Mouse (Mus musculus): Measurements from ENCODE around the gene Gsdma. TPM values are rescaled to one million over a fixed set of nuclear protein-coding genes. Genes with fewer than 3 reads are reported as not detected.
"Not testable (repeated sequence)": the region's sequence is repeated elsewhere in the genome, so short reads cannot be mapped to it uniquely, and the experiment has no call there.

Gene Gsdma
- polyA plus RNA-seq, 1 experiment, result not detected

- no peak for TF ChIP-seq GATA1 (IDR thresholded peaks at IDR 0.05; ENCODE audit: low read length)
- H3K27me3 ChIP-seq (ENCODE audit: control insufficient read depth), result no peaks in the 10 kb centered on the region; the same call in 1 of the 2 replicates
- H3K4me1 ChIP-seq (ENCODE audit: control insufficient read depth), result no peaks in the 10 kb centered on the region; the same call in 1 of the 2 replicates
- no peaks in the 10 kb centered on the region; the same call in 1 of the 2 replicates for H3K9me3 ChIP-seq (ENCODE audit: control insufficient read depth, low read length)
- H3K36me3 ChIP-seq (ENCODE audit: control insufficient read depth), result no peaks in the 10 kb centered on the region
- no peak overlapping the region for H3K4me3 ChIP-seq (replicated peaks)
Observed at GRCm38 (mm10) chr11:98640091-98640490, 24.1 kb upstream of the Gsdma start.

- H3K4me1 ChIP-seq (ENCODE audit: control insufficient read depth), result no peaks in the 10 kb centered on the region
- H3K4me3 ChIP-seq (replicated peaks), result no peak overlapping the region
- H3K27me3 ChIP-seq (ENCODE audit: control insufficient read depth), result peaks cover 4% of the 10 kb centered on the region
- no peaks in the 10 kb centered on the region for H3K36me3 ChIP-seq (ENCODE audit: control insufficient read depth)
- H3K9me3 ChIP-seq (ENCODE audit: control insufficient read depth, low read length), result no peaks in the 10 kb centered on the region
- TF ChIP-seq GATA1 (IDR thresholded peaks at IDR 0.05; ENCODE audit: low read length), result no peak
- no peak for TF ChIP-seq TAL1 (IDR thresholded peaks at IDR 0.05; ENCODE audit: low read length)
Observed at GRCm38 (mm10) chr11:98644757-98645156, 19.4 kb upstream of the Gsdma start.

DNA sequence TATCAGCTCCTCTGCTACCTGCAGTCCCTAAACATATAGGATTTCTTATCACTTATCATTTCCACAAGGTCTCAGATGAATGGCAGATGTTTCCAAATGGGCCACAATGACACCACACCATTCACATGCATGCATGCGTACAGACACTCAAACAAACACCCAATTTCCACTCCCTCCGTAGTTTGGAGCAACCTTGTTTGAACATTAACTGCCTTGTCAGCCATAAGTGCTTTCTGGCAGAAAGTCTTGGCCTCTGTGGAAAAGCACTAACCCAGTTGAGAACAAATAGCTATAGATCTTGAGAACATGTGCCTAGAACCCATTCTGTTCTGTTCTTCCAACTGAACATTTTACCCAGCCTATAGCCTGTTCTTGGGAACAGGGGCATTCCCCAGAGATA is 18.2 kb upstream of the Gsdma start:
- TF ChIP-seq GATA1 (IDR thresholded peaks at IDR 0.05; ENCODE audit: low read length), result no peak
- no peak for TF ChIP-seq TAL1 (IDR thresholded peaks at IDR 0.05; ENCODE audit: low read length)
- no peaks in the 10 kb centered on the region for H3K4me1 ChIP-seq (ENCODE audit: control insufficient read depth)
- no peak overlapping the region for H3K4me3 ChIP-seq (replicated peaks)
- no peaks in the 10 kb centered on the region for H3K9me3 ChIP-seq (ENCODE audit: control insufficient read depth, low read length)
- H3K27me3 ChIP-seq (ENCODE audit: control insufficient read depth), result peaks cover 9% of the 10 kb centered on the region
- no peaks in the 10 kb centered on the region for H3K36me3 ChIP-seq (ENCODE audit: control insufficient read depth)

DNA sequence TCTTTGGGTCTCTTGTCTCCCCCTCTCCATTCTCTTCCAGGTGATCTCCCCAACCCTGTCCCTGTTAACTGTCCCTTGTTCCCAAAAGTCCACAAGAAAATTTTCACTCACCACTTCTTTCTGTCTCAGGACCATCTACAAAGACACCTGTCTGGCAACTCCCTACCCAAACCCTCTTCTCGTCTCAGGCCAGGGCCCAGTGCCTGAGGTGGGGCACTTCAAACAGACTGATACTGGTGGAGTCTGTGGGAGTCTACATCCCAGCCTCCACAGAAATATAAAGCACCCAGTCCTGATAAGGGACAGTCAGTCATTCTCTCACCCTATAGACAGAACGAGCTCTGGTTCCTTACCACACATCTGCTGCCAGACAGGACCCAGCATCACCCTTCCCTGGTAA is 17.7 kb upstream of the Gsdma start, which contains the start of gene Gsdma2:
Gene Gsdma2, plus strand, starts transcription at position 301 of the 400 bp plus-strand sequence.
- no peaks in the 10 kb centered on the region for H3K9me3 ChIP-seq (ENCODE audit: control insufficient read depth, low read length)
- no peaks in the 10 kb centered on the region for H3K4me1 ChIP-seq (ENCODE audit: control insufficient read depth)
- no peak for TF ChIP-seq GATA1 (IDR thresholded peaks at IDR 0.05; ENCODE audit: low read length)
- TF ChIP-seq TAL1 (IDR thresholded peaks at IDR 0.05; ENCODE audit: low read length), result no peak
- peaks cover 9% of the 10 kb centered on the region for H3K27me3 ChIP-seq (ENCODE audit: control insufficient read depth)
- H3K4me3 ChIP-seq (replicated peaks), result no peak within 1 kb of the TSS
- no peaks in the 10 kb centered on the region for H3K36me3 ChIP-seq (ENCODE audit: control insufficient read depth)

GRCm38 (mm10) chr11:98655076-98655475 is 9.1 kb upstream of the Gsdma start:
- H3K27me3 ChIP-seq (ENCODE audit: control insufficient read depth); H3K36me3 ChIP-seq (ENCODE audit: control insufficient read depth); H3K9me3 ChIP-seq (ENCODE audit: control insufficient read depth, low read length); H3K4me3 ChIP-seq (replicated peaks); H3K4me1 ChIP-seq (ENCODE audit: control insufficient read depth): not testable (repeated sequence)

GRCm38 (mm10) chr11:98660517-98660916 is 3.6 kb upstream of the Gsdma start:
- no peaks in the 10 kb centered on the region for H3K9me3 ChIP-seq (ENCODE audit: control insufficient read depth, low read length)
- peaks cover 5% of the 10 kb centered on the region; the same call in 1 of the 2 replicates for H3K4me1 ChIP-seq (ENCODE audit: control insufficient read depth)
- H3K4me3 ChIP-seq (replicated peaks), result no peak overlapping the region
- peaks cover 20% of the 10 kb centered on the region for H3K27me3 ChIP-seq (ENCODE audit: control insufficient read depth)
- no peak for TF ChIP-seq GATA1 (IDR thresholded peaks at IDR 0.05; ENCODE audit: low read length)
- TF ChIP-seq TAL1 (IDR thresholded peaks at IDR 0.05; ENCODE audit: low read length), result no peak
- H3K36me3 ChIP-seq (ENCODE audit: control insufficient read depth), result no peaks in the 10 kb centered on the region

GRCm38 (mm10) chr11:98668984-98669383 is 4.8 kb downstream of the Gsdma start:
- H3K27me3 ChIP-seq (ENCODE audit: control insufficient read depth), result peaks cover 44% of the 10 kb centered on the region
- TF ChIP-seq TAL1 (IDR thresholded peaks at IDR 0.05; ENCODE audit: low read length), result no peak
- H3K4me1 ChIP-seq (ENCODE audit: control insufficient read depth), result peaks cover 25% of the 10 kb centered on the region
- no peaks in the 10 kb centered on the region for H3K9me3 ChIP-seq (ENCODE audit: control insufficient read depth, low read length)
- no peaks in the 10 kb centered on the region for H3K36me3 ChIP-seq (ENCODE audit: control insufficient read depth)
- no peak overlapping the region for H3K4me3 ChIP-seq (replicated peaks)

DNA sequence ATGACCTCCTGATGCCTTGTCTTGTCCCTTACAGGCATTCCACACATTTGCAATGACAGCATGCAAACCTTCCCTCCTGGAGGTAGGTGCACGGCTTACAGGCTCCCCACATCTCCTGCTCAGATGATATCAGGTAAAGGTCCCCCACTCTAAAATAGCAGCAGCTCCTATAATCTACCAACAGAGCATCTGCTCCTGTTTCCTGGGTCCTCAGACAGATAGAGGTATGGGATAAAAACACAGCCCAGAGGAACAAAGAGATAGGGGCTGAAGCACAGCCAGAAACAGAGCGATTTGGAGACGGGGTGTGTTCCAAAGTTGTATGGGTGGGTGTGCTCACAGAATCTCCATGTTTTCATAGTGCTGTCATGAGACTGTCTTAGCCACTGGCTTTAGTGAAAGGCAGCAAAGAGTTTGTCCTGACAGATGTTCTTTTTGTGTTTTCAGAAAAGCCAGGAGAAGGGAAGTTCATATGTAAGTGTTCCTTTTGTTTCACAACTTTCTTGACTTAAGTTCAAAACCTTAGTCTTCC is 7.2 kb downstream of the Gsdma start:
- H3K4me3 ChIP-seq (replicated peaks), result no peak overlapping the region
- no peak for TF ChIP-seq TAL1 (IDR thresholded peaks at IDR 0.05; ENCODE audit: low read length)
- TF ChIP-seq GATA1 (IDR thresholded peaks at IDR 0.05; ENCODE audit: low read length), result no peak
- H3K27me3 ChIP-seq (ENCODE audit: control insufficient read depth), result peaks cover 43% of the 10 kb centered on the region

GRCm38 (mm10) chr11:98671857-98672256 is 7.7 kb downstream of the Gsdma start:
- no peak overlapping the region for H3K4me3 ChIP-seq (replicated peaks)
- peaks cover 38% of the 10 kb centered on the region for H3K27me3 ChIP-seq (ENCODE audit: control insufficient read depth)
- TF ChIP-seq GATA1 (IDR thresholded peaks at IDR 0.05; ENCODE audit: low read length) (no peak), TAL1 (IDR thresholded peaks at IDR 0.05; ENCODE audit: low read length) (no peak)
- H3K36me3 ChIP-seq (ENCODE audit: control insufficient read depth), result no peaks in the 10 kb centered on the region
- peaks cover 24% of the 10 kb centered on the region for H3K4me1 ChIP-seq (ENCODE audit: control insufficient read depth)
- no peaks in the 10 kb centered on the region for H3K9me3 ChIP-seq (ENCODE audit: control insufficient read depth, low read length)

More for the DNA sequence above, 7.2 kb downstream of the Gsdma start:
- H3K4me1 ChIP-seq (ENCODE audit: control insufficient read depth), result peaks cover 24% of the 10 kb centered on the region
- no peaks in the 10 kb centered on the region for H3K36me3 ChIP-seq (ENCODE audit: control insufficient read depth)
- no peaks in the 10 kb centered on the region for H3K9me3 ChIP-seq (ENCODE audit: control insufficient read depth, low read length)

- no peak overlapping the region for H3K4me3 ChIP-seq (replicated peaks)
- H3K4me1 ChIP-seq (ENCODE audit: control insufficient read depth), result peaks cover 24% of the 10 kb centered on the region
Observed at GRCm38 (mm10) chr11:98672482-98672881, 8.3 kb downstream of the Gsdma start.

DNA sequence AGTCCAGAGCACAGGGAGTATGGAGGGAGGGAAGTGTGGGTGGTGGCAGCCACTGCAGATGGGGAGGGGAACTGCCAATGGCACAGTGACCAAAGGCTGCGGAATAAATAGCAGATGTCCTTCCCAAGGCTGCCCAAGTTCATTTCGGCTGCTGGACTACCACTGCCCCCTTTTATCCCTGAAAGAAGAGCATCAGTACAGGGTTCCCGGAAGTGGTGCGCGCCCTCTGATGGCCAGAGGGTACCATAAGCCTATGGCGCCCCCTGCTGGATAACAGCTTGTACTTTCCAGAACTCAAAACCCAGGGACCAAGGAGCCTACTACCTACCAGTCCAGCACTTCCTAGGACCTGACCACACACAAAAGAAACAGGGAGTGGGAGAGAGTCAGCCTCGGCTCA is 9.0 kb downstream of the Gsdma start:
- H3K36me3 ChIP-seq (ENCODE audit: control insufficient read depth); H3K9me3 ChIP-seq (ENCODE audit: control insufficient read depth, low read length); H3K4me3 ChIP-seq (replicated peaks): not testable (repeated sequence)
- Histone ChIP-seq H3K4me1 (ENCODE audit: control insufficient read depth) (peaks cover 24% of the 10 kb centered on the region), H3K27me3 (ENCODE audit: control insufficient read depth) (peaks cover 25% of the 10 kb centered on the region)

More at GRCm38 (mm10) chr11:98672482-98672881, 8.3 kb downstream of the Gsdma start:
- Histone ChIP-seq H3K9me3 (ENCODE audit: control insufficient read depth, low read length) (no peaks in the 10 kb centered on the region), H3K27me3 (ENCODE audit: control insufficient read depth) (peaks cover 31% of the 10 kb centered on the region), H3K36me3 (ENCODE audit: control insufficient read depth) (no peaks in the 10 kb centered on the region)
- no peak for TF ChIP-seq TAL1 (IDR thresholded peaks at IDR 0.05; ENCODE audit: low read length)
- no peak for TF ChIP-seq GATA1 (IDR thresholded peaks at IDR 0.05; ENCODE audit: low read length)

Data from erythroblast, embryonic 14.5 days (primary cell).